Mouse (Mus musculus) cerebellum, adult 2 months (tissue): Measurements from ENCODE around the gene Bglap3. TPM values are rescaled to one million over a fixed set of nuclear protein-coding genes. Genes with fewer than 3 reads are reported as not detected.
A peak's percentile ranks its signal among the peaks of the same experiment; 100 is the strongest.

Source experiments
- DNase-seq, 2 experiments: peaks; one replicate each; pipeline ENCODE4 v3.0.0; 2021
- H3K27ac ChIP-seq: fragments of 200-500 bp; 2 replicates; pipeline ENCODE4 v1.5.1; 2012; ENCODE audit warnings: low read length, control low read depth, inconsistent platforms; ENCODE audit not compliant: insufficient read depth
- H3K27me3 ChIP-seq: fragments of 200-500 bp; 2 replicates; pipeline ENCODE4 v1.6.1; 2012; ENCODE audit warnings: inconsistent platforms, mild to moderate bottlenecking, low read length, moderate library complexity; ENCODE audit not compliant: control insufficient read depth, insufficient read depth
- H3K4me1 ChIP-seq: fragments of 200-500 bp; 2 replicates; pipeline ENCODE4 v1.6.1; 2011; ENCODE audit warnings: low read length; ENCODE audit not compliant: control insufficient read depth, insufficient read depth
- H3K4me3 ChIP-seq: fragments of 200-500 bp; replicated peaks from 2 replicates; pipeline ENCODE3; 2011; ENCODE audit warnings: mild to moderate bottlenecking, low read depth, low read length, control low read depth; ENCODE audit not compliant: insufficient read depth
- CTCF ChIP-seq: fragments of 200-500 bp; IDR thresholded peaks from 2 replicates; pipeline ENCODE4 v1.5.1; 2011; ENCODE audit warnings: low read depth, mild to moderate bottlenecking, control low read depth, low read length, moderate library complexity, borderline replicate concordance; ENCODE audit not compliant: insufficient read depth
- POLR2A ChIP-seq: fragments of 200-500 bp; IDR thresholded peaks from 2 replicates; pipeline ENCODE4 v1.6.1; 2011; ENCODE audit warnings: low read length, control low read depth, borderline replicate concordance; ENCODE audit not compliant: insufficient read depth
- WGBS: fragments of 180-500 bp; shearing (Covaris S2); methylation state at CpG from one replicate; pipeline ENCODE4 v1.1.7; 2018; 5-methylcytosine and 5-hydroxymethylcytosine counted together
- polyA plus RNA-seq: library from polyadenylated mRNA; depleted of rRNA; stranded (reverse); fragments of >200 nt; gene quantifications from 2 replicates; pipeline ENCODE4 v1.2.3, GENCODE M21; 2012; rRNA removed

Bglap3 gene
- polyA plus RNA-seq, 1 experiment = 0.65 TPM

DNA sequence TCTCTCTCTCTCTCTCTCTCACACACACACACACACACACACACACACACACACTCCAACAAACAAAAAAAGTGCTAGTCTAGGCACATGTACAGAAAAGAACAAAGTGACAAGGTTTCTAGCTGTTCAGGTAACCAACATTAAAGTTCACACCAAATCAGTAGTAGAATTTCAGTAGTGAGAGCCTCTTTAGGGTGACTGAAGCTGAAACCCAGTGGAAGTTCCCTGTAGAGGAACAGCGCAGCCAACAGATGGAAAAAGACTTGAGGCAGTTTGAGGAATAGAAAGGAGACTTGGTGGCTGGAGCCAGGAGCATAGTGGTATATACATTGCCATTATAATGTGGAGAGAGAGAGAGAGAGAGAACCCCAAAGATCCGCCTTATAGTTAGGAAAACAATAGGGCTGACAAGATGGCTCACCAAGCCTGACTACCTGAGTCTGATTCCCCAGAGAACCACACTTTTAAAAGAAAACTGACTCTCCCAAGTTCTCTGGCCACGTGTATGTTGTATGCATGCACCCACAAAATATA lies 37.6 kb downstream of the Bglap3 start:
- Histone ChIP-seq H3K27ac (no peak overlapping the region), H3K4me3 (peak overlapping the region; percentile 84), H3K4me1 (peaks cover 6% of the 10 kb centered on the region), H3K27me3 (no peaks in the 10 kb centered on the region)
- TF ChIP-seq CTCF (no peak), POLR2A (no peak)
- 28% methylated on average over 3 of the region's 3 CpGs for WGBS
- no peak for DNase-seq

DNA sequence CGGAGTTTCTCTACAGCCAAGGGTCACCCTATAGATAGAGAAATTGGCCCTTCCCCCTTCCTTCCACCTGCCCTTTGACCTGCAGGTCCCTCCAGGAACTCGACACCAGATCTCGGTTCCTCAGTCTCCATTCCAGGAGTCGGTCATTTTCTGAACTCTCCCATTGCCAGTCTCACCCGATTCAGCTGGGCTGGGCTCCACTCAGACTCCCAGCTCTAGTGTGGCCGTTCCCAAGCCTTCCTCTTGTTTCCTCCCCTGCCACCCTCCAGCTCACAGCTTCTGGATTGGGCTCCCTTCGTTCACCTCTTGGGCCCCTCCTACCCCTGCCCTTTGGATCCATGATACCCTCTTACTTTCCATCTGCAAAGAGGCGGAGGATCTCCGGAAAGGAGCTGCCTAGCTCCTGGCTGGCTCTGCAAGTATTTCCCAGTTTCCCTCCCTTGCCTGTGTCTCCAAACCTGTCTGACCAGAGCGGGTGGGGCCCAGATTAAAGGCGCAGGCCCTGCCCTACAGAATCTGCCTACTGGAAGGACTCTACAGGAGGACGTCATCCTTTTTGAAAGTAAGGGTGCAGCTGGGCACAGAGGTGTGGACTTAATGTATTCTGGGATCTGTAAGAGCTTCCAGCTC lies 38.4 kb downstream of the Bglap3 start:
- peaks cover 6% of the 10 kb centered on the region for H3K4me1 ChIP-seq
- no peak for TF ChIP-seq POLR2A
- no peak for TF ChIP-seq CTCF
- WGBS = 70% methylated on average over 12 of the region's 12 CpGs
- no peak overlapping the region for H3K4me3 ChIP-seq
- DNase-seq = no peak
- H3K27ac ChIP-seq = no peak overlapping the region
- H3K27me3 ChIP-seq = no peaks in the 10 kb centered on the region

DNA sequence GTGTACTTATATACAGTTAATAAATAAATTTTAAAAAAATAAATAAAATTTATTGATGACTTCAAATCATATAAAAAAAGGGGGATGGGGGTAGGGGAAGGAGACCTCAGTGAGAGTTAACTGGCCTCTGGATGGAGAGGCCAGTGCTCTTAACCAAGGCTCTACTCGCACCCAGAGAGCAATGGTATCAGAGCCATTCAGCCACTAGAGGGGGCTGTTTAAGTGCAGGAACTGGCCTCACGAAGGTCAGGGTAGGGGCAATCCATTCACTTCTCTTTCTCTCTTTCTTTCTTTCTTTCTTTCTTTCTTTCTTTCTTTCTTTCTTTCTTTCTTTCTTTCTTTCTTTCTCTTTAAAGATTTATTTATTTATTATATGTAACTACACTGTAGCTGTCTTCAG lies 41.3 kb downstream of the Bglap3 start:
- no peaks in the 10 kb centered on the region for H3K27me3 ChIP-seq
- TF ChIP-seq CTCF (peak; percentile 66; the same call in 1 of the 2 replicates), POLR2A (no peak)
- H3K4me3 ChIP-seq = no peak overlapping the region
- H3K27ac ChIP-seq = no peak overlapping the region
- DNase-seq = no peak
- WGBS = 27% methylated on average over 2 of the region's 2 CpGs
- peaks cover 2% of the 10 kb centered on the region for H3K4me1 ChIP-seq

DNA sequence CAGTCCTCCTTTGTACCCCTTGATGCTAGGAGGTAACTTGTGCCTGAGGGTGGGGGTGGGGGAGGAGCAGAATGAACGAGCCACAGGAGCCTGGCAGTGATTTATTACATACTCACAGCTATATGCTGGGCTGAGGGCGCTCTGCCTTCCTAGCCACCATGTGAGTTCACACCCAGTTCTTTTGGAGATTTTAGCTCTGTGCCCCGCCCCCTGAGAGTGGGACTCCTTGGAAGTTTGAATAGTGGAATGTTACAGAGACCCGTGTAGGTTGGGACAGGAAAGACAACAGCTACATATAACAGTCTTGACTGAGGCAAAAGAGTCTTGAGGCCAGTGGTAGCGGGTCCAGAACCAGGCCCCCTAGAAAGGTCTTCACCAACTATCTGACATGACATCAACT lies 43.6 kb downstream of the Bglap3 start:
- DNase-seq = no peak
- Histone ChIP-seq H3K4me3 (no peak overlapping the region), H3K4me1 (peaks cover 7% of the 10 kb centered on the region), H3K27ac (no peak overlapping the region), H3K27me3 (no peaks in the 10 kb centered on the region)
- TF ChIP-seq POLR2A (no peak), CTCF (no peak)
- 74% methylated on average over 5 of the region's 5 CpGs for WGBS

GRCm38 (mm10) chr3:88324951-88325405 lies 47.6 kb downstream of the Bglap3 start, which contains the start of gene Glmp:
Gene Glmp, plus strand, starts transcription at chr3:88325023.
- H3K4me3 ChIP-seq = peak within 1 kb of the TSS; percentile 98
- H3K27me3 ChIP-seq = no peaks in the 10 kb centered on the region
- under 1% methylated on average over 10 of the region's 10 CpGs for WGBS
- peaks cover 7% of the 10 kb centered on the region for H3K4me1 ChIP-seq
- DNase-seq = peak; percentile 71 to 75
- TF ChIP-seq POLR2A = peak; percentile 70; the same call in 1 of the 2 replicates
- no peak for TF ChIP-seq CTCF
- H3K27ac ChIP-seq = peak within 1 kb of the TSS; percentile 46; the same call in 1 of the 2 replicates

Other genes starting within 250 kb of the Bglap3 start
- 102 and 116 TPM in 2 replicates for gene Mef2d, start 230.4 kb downstream of the Bglap3 start, polyA plus RNA-seq
- 0.08 and 0.17 TPM in 2 replicates for gene Rhbg, start 118.0 kb downstream of the Bglap3 start, polyA plus RNA-seq
- 0.10 TPM in 1 of 2 replicates, not detected in the other for gene Gm38392, start 85.5 kb downstream of the Bglap3 start, polyA plus RNA-seq
- gene Tsacc, start 75.7 kb downstream of the Bglap3 start, polyA plus RNA-seq = 4.0 and 4.2 TPM in 2 replicates
- gene Cct3, start 75.6 kb downstream of the Bglap3 start, polyA plus RNA-seq = 189 and 197 TPM in 2 replicates
- gene Glmp, start 47.7 kb downstream of the Bglap3 start, polyA plus RNA-seq = 109 and 110 TPM in 2 replicates
- gene Tmem79, start 36.6 kb downstream of the Bglap3 start, polyA plus RNA-seq = 0.81 and 1.3 TPM in 2 replicates
- 103 and 115 TPM in 2 replicates for gene Smg5, start 36.5 kb downstream of the Bglap3 start, polyA plus RNA-seq
- gene Paqr6, start 8.2 kb downstream of the Bglap3 start, polyA plus RNA-seq = 74.2 and 81.5 TPM in 2 replicates
- gene Bglap2, start 6.0 kb upstream of the Bglap3 start, polyA plus RNA-seq = 2.1 TPM in 1 of 2 replicates, not detected in the other
- 0.57 TPM in 1 of 2 replicates, not detected in the other for gene Bglap, start 11.7 kb upstream of the Bglap3 start, polyA plus RNA-seq
- 13.8 and 14.5 TPM in 2 replicates for gene Pmf1, start 37.6 kb upstream of the Bglap3 start, polyA plus RNA-seq
- 57.6 and 61.2 TPM in 2 replicates for gene Slc25a44, start 52.4 kb upstream of the Bglap3 start, polyA plus RNA-seq
- gene Sema4a, start 88.4 kb upstream of the Bglap3 start, polyA plus RNA-seq = 31.6 and 31.8 TPM in 2 replicates
- 51.4 and 57.1 TPM in 2 replicates for gene Lmna, start 137.2 kb upstream of the Bglap3 start, polyA plus RNA-seq
- gene Mex3a, start 159.7 kb upstream of the Bglap3 start, polyA plus RNA-seq = 1.2 and 1.3 TPM in 2 replicates
- 0.46 and 1.4 TPM in 2 replicates for gene Rab25, start 175.6 kb upstream of the Bglap3 start, polyA plus RNA-seq
- 143 and 159 TPM in 2 replicates for gene Lamtor2, start 180.3 kb upstream of the Bglap3 start, polyA plus RNA-seq
- 86.4 and 87.3 TPM in 2 replicates for gene Ubqln4, start 181.0 kb upstream of the Bglap3 start, polyA plus RNA-seq
- gene Ssr2, start 203.1 kb upstream of the Bglap3 start, polyA plus RNA-seq = 141 and 142 TPM in 2 replicates
- gene Arhgef2, start 233.2 kb upstream of the Bglap3 start, polyA plus RNA-seq = 128 and 129 TPM in 2 replicates